Mouse (Mus musculus) hindbrain, embryonic 12.5 days (tissue): ENCODE data around the gene Cfap45. TPM values are rescaled to one million over a fixed set of nuclear protein-coding genes. Genes with fewer than 3 reads are reported as not detected.

Source experiments
- ATAC-seq: fragments of 200-750 bp; cut with Nextera tagmentation; 2 replicates; pipeline ENCODE4 v1.8.0; 2017; ENCODE audit warnings: moderate TSS enrichment; ENCODE audit not compliant: low FRiP score
- H3K27ac ChIP-seq: fragments of 300-500 bp; sonication (generic); 2 replicates; pipeline ENCODE4 v1.5.1; 2016; ENCODE audit warnings: mild to moderate bottlenecking
- H3K27me3 ChIP-seq: fragments of 300-500 bp; sonication (generic); 2 replicates; pipeline ENCODE4 v1.6.1; 2016; ENCODE audit warnings: mild to moderate bottlenecking
- H3K36me3 ChIP-seq: fragments of 300-500 bp; sonication (generic); 2 replicates; pipeline ENCODE4 v1.6.1; 2016; ENCODE audit warnings: mild to moderate bottlenecking
- H3K4me1 ChIP-seq: fragments of 300-500 bp; sonication (generic); 2 replicates; pipeline ENCODE4 v1.6.1; 2016
- H3K4me2 ChIP-seq: fragments of 300-500 bp; sonication (generic); replicated peaks from 2 replicates; pipeline ENCODE4 v1.6.1; 2016; ENCODE audit warnings: mild to moderate bottlenecking
- H3K4me3 ChIP-seq: fragments of 300-500 bp; sonication (generic); 2 replicates; pipeline ENCODE4 v1.5.1; 2016; ENCODE audit warnings: mild to moderate bottlenecking
- H3K9ac ChIP-seq: fragments of 300-500 bp; sonication (generic); 2 replicates; pipeline ENCODE4 v1.6.1; 2016; ENCODE audit warnings: mild to moderate bottlenecking, moderate library complexity
- H3K9me3 ChIP-seq: fragments of 300-500 bp; sonication (generic); replicated peaks from 2 replicates; pipeline ENCODE4 v1.6.1; 2016; ENCODE audit warnings: mild to moderate bottlenecking
- WGBS: fragments of 180-500 bp; shearing (Covaris S2); methylation state at CpG from one replicate; pipeline ENCODE4 v1.1.7; 2016; 5-methylcytosine and 5-hydroxymethylcytosine counted together
- polyA plus RNA-seq: library from polyadenylated mRNA; unstranded; fragments of >200 nt; fragmentation: Nextera tagmentation; extraction: Ambion mirVana; gene quantifications from 2 replicates; pipeline ENCODE4 v1.2.1, GENCODE M21; 2016

Cfap45 gene
- polyA plus RNA-seq, 1 experiment from 2014 or later = 3.3 TPM

DNA sequence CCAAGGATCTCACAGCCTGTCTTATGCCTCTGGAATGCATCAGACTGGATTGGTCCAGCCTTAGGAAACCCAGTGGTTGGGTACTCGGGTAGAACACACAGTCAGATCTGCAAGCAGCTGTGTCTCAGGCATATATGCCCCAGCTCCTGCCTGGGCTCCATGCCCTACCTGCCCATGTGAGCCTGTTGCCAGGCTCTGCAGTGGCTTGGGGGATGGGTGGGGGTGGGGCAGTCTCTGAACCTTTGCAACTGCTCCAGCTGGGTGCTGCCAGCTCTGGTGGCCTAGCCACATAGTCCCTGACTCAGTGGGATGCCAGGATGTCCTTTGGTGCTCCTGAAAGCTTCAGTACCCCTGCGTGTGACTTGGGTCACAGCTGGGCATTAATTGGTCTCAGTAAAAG is 28.7 kb downstream of the Cfap45 start:
- Histone ChIP-seq H3K9ac (no peak overlapping the region), H3K27ac (no peak overlapping the region), H3K36me3 (no peaks in the 10 kb centered on the region), H3K9me3 (no peaks in the 10 kb centered on the region), H3K27me3 (peaks cover 3% of the 10 kb centered on the region), H3K4me1 (peaks cover 21% of the 10 kb centered on the region), H3K4me2 (peak overlapping the region; percentile 53), H3K4me3 (peak overlapping the region; percentile 34; the same call in 1 of the 2 replicates)
- ATAC-seq = no peak
- 9% methylated on average over 2 of the region's 2 CpGs for WGBS

DNA sequence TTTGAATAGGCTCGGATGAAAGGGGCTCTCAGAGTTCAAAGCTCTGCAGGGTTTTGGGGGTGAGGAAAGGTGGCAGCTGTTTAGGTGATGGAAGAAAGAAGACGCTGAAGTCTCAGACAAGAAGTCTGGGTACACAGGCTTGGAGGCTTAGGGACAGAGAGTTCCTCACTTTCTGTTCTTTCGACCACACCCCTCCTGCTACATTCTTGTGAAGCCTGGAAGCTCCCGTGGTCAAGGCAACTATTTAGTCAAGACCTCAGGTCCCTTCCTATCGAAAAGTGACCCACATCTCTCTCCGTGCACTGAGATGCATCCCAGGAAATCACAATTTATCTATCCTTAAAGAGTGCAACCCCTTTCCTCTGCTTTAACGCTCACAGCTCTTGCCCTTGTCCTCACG is 29.1 kb downstream of the Cfap45 start:
- H3K9ac ChIP-seq = no peak overlapping the region; the same call in 1 of the 2 replicates
- H3K27me3 ChIP-seq = peaks cover 3% of the 10 kb centered on the region
- peak overlapping the region; percentile 53 for H3K4me2 ChIP-seq
- no peak for ATAC-seq
- peak overlapping the region; percentile 34 for H3K4me3 ChIP-seq
- no peak overlapping the region for H3K27ac ChIP-seq
- peaks cover 21% of the 10 kb centered on the region for H3K4me1 ChIP-seq
- H3K36me3 ChIP-seq = no peaks in the 10 kb centered on the region
- 1% methylated on average over 8 of the region's 8 CpGs for WGBS
- H3K9me3 ChIP-seq = no peaks in the 10 kb centered on the region

- 2% methylated on average over 8 of the region's 8 CpGs for WGBS
- Histone ChIP-seq H3K4me2 (peak overlapping the region; percentile 53), H3K9ac (no peak overlapping the region; the same call in none of the 2 replicates), H3K27me3 (peaks cover 3% of the 10 kb centered on the region), H3K36me3 (no peaks in the 10 kb centered on the region), H3K9me3 (no peaks in the 10 kb centered on the region), H3K27ac (no peak overlapping the region), H3K4me3 (peak overlapping the region; percentile 34), H3K4me1 (peaks cover 21% of the 10 kb centered on the region)
- peak; percentile 90 for ATAC-seq
These were observed 29.9 kb downstream of the Cfap45 start for GRCm38 (mm10) chr1:172550551-172550951.

DNA sequence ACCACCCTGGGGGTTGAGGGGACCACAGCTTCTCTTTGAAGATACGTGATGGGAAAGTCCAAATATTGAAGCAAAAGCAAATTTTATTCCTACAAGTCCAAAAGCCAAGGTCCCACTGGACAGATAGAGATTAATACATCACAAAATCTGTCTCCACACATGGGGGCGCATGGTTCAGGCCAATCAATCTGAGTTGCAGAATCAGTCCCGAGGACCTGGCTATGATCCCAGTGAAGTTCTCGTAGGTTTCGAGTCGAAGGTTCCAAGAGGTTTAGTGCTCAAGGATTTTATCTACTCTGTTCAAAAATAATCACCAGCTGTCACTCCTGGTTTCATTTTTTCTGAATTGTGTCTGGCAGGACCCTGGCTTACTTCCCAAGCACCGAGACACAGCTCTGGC is 30.4 kb downstream of the Cfap45 start:
- no peak overlapping the region for H3K9ac ChIP-seq
- H3K36me3 ChIP-seq = no peaks in the 10 kb centered on the region
- H3K4me1 ChIP-seq = peaks cover 21% of the 10 kb centered on the region
- H3K4me2 ChIP-seq = peak overlapping the region; percentile 53
- no peak overlapping the region for H3K27ac ChIP-seq
- peak overlapping the region; percentile 34; the same call in 1 of the 2 replicates for H3K4me3 ChIP-seq
- no peaks in the 10 kb centered on the region for H3K9me3 ChIP-seq
- WGBS = 53% methylated on average over 7 of the region's 7 CpGs
- peaks cover 6% of the 10 kb centered on the region for H3K27me3 ChIP-seq
- no peak for ATAC-seq

DNA sequence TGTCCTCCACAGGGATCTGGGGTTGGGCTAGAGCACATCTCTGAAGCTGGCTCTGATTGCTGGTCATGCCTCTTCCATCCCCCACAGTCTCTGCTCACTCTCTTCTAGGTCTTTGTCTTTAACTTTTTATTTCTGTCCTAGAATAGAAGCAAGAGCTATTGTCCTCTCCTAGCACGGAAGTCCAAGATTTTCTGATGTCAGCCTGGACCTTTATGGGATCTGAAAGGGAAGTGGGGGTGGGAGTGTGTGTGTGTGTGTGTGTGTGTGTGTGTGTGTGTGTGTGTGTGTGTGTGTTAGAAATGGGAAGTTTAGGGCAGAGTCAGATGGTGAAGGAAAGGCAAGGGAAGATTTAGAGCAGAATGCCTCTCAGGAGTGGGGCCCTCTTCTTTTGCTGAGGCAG is 32.0 kb downstream of the Cfap45 start:
- Histone ChIP-seq H3K27ac (no peak overlapping the region), H3K9ac (no peak overlapping the region)
- no peak for ATAC-seq

DNA sequence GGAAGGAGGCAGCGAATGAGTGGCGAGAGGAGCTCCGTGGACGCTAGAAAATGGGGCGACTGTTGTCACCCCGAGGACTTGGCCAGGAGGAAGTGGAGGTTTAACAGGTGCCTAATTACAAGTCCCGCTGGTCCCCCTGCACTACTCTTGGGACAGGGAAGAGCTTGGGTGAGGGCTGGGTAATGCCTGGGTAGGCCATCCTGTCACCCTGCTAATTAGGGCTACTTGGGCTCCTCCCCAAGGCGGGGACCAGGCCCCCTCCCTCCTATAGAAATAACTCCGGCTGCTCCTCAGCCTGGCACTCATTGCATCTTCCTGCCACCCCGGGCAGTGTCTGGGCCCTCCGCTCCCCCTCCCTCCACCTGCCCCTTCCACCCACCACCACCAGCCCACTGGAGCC is 35.0 kb downstream of the Cfap45 start, which contains the start of gene Vsig8:
Gene Vsig8 (plus strand): TSS at position 301 of the 400 bp plus-strand sequence.
- H3K4me2 ChIP-seq = no peak within 1 kb of the TSS
- H3K27me3 ChIP-seq = peaks cover 31% of the 10 kb centered on the region
- no peak for ATAC-seq
- no peaks in the 10 kb centered on the region for H3K36me3 ChIP-seq
- WGBS = 80% methylated on average over 11 of the region's 11 CpGs
- no peak within 1 kb of the TSS for H3K27ac ChIP-seq
- H3K9ac ChIP-seq = no peak within 1 kb of the TSS
- peaks cover 6% of the 10 kb centered on the region for H3K4me1 ChIP-seq
- H3K9me3 ChIP-seq = no peaks in the 10 kb centered on the region
- H3K4me3 ChIP-seq = no peak within 1 kb of the TSS

More for the DNA sequence above, 32.0 kb downstream of the Cfap45 start:
- no peak overlapping the region for H3K4me2 ChIP-seq
- WGBS = 25% methylated on average over 1 of the region's 1 CpGs
- no peak overlapping the region for H3K4me3 ChIP-seq
- H3K4me1 ChIP-seq = peaks cover 21% of the 10 kb centered on the region
- H3K9me3 ChIP-seq = no peaks in the 10 kb centered on the region
- peaks cover 16% of the 10 kb centered on the region for H3K27me3 ChIP-seq
- no peaks in the 10 kb centered on the region for H3K36me3 ChIP-seq

- Histone ChIP-seq H3K4me2 (peak overlapping the region; percentile 97), H3K36me3 (no peaks in the 10 kb centered on the region), H3K9me3 (no peaks in the 10 kb centered on the region), H3K4me3 (peak overlapping the region; percentile 59), H3K27ac (no peak overlapping the region), H3K4me1 (peaks cover 12% of the 10 kb centered on the region), H3K27me3 (peaks cover 46% of the 10 kb centered on the region), H3K9ac (peak overlapping the region; percentile 76)
- ATAC-seq = peak; percentile 91
- WGBS = under 1% methylated on average over 65 of the region's 66 CpGs
These were observed 42.3 kb downstream of the Cfap45 start for GRCm38 (mm10) chr1:172562641-172563464.

DNA sequence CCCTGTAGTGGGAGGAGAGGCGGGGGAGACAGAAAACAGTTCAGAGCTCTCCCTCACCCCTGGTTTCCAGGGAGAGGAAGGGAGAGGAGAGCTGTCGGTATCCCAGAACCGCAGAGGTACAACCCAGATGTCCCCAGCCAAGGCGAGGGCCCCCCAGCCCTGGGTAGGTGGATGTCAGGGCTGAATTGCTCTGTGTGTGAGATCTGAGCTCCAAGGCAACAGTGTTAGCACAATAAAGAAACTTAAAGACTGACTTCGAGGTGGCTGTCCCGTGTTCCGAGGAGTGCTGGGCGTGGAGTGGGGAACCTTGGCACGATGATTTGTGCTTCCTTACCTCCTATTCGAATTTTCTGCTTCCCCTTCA is 42.8 kb downstream of the Cfap45 start:
- H3K9ac ChIP-seq = peak overlapping the region; percentile 76
- H3K9me3 ChIP-seq = no peaks in the 10 kb centered on the region
- ATAC-seq = no peak; the same call in 1 of the 2 replicates
- H3K4me1 ChIP-seq = peaks cover 12% of the 10 kb centered on the region
- WGBS = 2% methylated on average over 9 of the region's 10 CpGs
- no peak overlapping the region for H3K27ac ChIP-seq
- no peaks in the 10 kb centered on the region for H3K36me3 ChIP-seq
- peak overlapping the region; percentile 97 for H3K4me2 ChIP-seq
- peaks cover 46% of the 10 kb centered on the region for H3K27me3 ChIP-seq
- H3K4me3 ChIP-seq = peak overlapping the region; percentile 59

GRCm38 (mm10) chr1:172566131-172566530 is 45.5 kb downstream of the Cfap45 start:
- no peak overlapping the region for H3K4me2 ChIP-seq
- no peak overlapping the region for H3K9ac ChIP-seq
- no peak overlapping the region for H3K4me3 ChIP-seq
- 72% methylated on average over 3 of the region's 3 CpGs for WGBS
- peaks cover 26% of the 10 kb centered on the region for H3K27me3 ChIP-seq
- no peaks in the 10 kb centered on the region for H3K9me3 ChIP-seq
- H3K4me1 ChIP-seq = peaks cover 12% of the 10 kb centered on the region
- H3K27ac ChIP-seq = no peak overlapping the region
- no peak for ATAC-seq
- H3K36me3 ChIP-seq = no peaks in the 10 kb centered on the region

DNA sequence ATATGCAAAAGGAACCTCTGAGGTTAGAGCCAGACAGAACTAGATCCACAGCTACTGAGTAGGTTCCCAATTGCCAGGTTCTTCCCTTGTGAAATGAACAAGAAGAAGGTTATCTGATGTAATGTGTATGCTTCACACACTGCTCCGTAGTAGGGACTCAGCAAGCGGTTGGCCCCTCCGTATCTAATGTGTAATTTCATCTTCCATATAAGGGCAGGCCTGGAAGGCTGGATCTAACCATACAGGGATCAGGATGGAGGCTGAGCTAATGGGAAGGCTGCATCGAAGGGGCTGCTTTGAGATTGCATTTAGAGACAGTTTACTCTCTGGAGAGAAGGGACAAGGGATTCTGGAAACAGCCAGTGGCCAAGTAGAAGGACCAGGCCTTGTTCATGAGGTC is 47.2 kb downstream of the Cfap45 start:
- H3K4me1 ChIP-seq = peaks cover 4% of the 10 kb centered on the region; the same call in 1 of the 2 replicates
- no peaks in the 10 kb centered on the region for H3K9me3 ChIP-seq
- peaks cover 10% of the 10 kb centered on the region; the same call in 1 of the 2 replicates for H3K27me3 ChIP-seq
- H3K36me3 ChIP-seq = no peaks in the 10 kb centered on the region
- no peak overlapping the region for H3K27ac ChIP-seq
- no peak for ATAC-seq
- WGBS = 73% methylated on average over 4 of the region's 4 CpGs
- H3K9ac ChIP-seq = no peak overlapping the region
- no peak overlapping the region for H3K4me3 ChIP-seq
- H3K4me2 ChIP-seq = no peak overlapping the region

- Histone ChIP-seq H3K36me3 (no peaks in the 10 kb centered on the region), H3K4me2 (no peak overlapping the region)
- WGBS = 79% methylated on average over 6 of the region's 6 CpGs
These were observed 59.5 kb downstream of the Cfap45 start for GRCm38 (mm10) chr1:172580116-172580515.

GRCm38 (mm10) chr1:172582436-172582835 is 61.8 kb downstream of the Cfap45 start:
- 87% methylated on average over 8 of the region's 8 CpGs for WGBS
- Histone ChIP-seq H3K4me2 (no peak overlapping the region), H3K4me3 (no peak overlapping the region), H3K4me1 (peaks cover 9% of the 10 kb centered on the region), H3K9ac (no peak overlapping the region), H3K27ac (no peak overlapping the region), H3K9me3 (no peaks in the 10 kb centered on the region), H3K27me3 (0 out of 2 replicates have a peak, but pooled peaks cover 3% of the 10 kb centered on the region), H3K36me3 (no peaks in the 10 kb centered on the region)
- no peak for ATAC-seq

More at GRCm38 (mm10) chr1:172580116-172580515, 59.5 kb downstream of the Cfap45 start:
- Histone ChIP-seq H3K9ac (no peak overlapping the region), H3K4me1 (no peaks in the 10 kb centered on the region), H3K9me3 (no peaks in the 10 kb centered on the region), H3K27ac (no peak overlapping the region), H3K4me3 (no peak overlapping the region), H3K27me3 (no peaks in the 10 kb centered on the region)
- no peak for ATAC-seq
